8 mouse cellular contexts compared by ENCODE assay signal in the genomic region with DNA sequence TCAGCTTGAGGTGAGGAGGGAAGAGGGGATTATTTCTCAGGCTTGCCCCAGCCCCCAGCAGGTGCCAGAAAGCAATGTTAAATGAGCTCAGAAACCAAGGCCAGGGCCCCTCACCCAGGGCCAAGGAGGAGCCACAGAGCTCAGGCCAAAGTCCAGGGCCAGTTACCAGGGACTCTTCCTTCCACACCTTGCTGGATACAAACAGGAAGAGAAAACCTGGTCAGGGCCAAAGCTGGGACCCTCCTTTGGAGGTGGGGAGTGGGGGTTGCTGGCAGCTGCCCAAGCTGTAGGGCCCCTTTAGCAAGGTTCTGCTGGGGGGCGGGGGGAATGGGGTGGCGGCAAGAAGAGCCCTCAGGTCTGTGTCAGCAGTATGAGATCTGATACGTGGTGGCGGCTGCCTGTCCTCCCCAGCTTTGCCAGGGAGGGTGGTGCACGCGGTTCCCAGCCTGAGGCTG. TPM values are rescaled to one million over a fixed set of nuclear protein-coding genes. Genes with fewer than 3 reads are reported as not detected.
DNase-seq lines count a peak whose midpoint lies in the region; ATAC-seq and TF ChIP-seq lines count a peak whose summit lies in the region.

No protein-coding gene starts in this region.

- H3K36me3 ChIP-seq in heart, embryonic 13.5 days = peaks cover 48% of the 10 kb centered on the region
- H3K36me3 ChIP-seq in kidney, embryonic 15.5 days = peaks cover 38% of the 10 kb centered on the region
- H3K36me3 ChIP-seq in midbrain, postnatal 0 days (ENCODE audit: insufficient read depth, low read length) = peaks cover 21% of the 10 kb centered on the region

- H3K4me3 ChIP-seq in heart, embryonic 13.5 days = peak overlapping the region; percentile 97
- H3K4me3 ChIP-seq in embryonic fibroblast, embryonic 13.5 days (ENCODE audit: insufficient read depth, low read length) = peak overlapping the region; percentile 13
- H3K4me3 ChIP-seq in kidney, embryonic 15.5 days (replicated peaks) = peak overlapping the region; percentile 96
- H3K4me3 ChIP-seq in midbrain, postnatal 0 days (ENCODE audit: low read depth, low read length) = peak overlapping the region; percentile 92

- H3K9me3 ChIP-seq in heart, embryonic 13.5 days = no peaks in the 10 kb centered on the region
- no peaks in the 10 kb centered on the region for H3K9me3 ChIP-seq in kidney, embryonic 15.5 days (replicated peaks)
- no peaks in the 10 kb centered on the region for H3K9me3 ChIP-seq in midbrain, postnatal 0 days (ENCODE audit: low read length)

- 56% methylated on average over 6 of the region's 6 CpGs for WGBS in heart, embryonic 13.5 days
- 35% methylated on average over 6 of the region's 6 CpGs for WGBS in kidney, embryonic 15.5 days
- WGBS in midbrain, postnatal 0 days = 21% methylated on average over 6 of the region's 6 CpGs

- no peak for TF ChIP-seq CTCF in embryonic fibroblast, embryonic 13.5 days (IDR thresholded peaks at IDR 0.05; ENCODE audit: borderline replicate concordance, insufficient read depth, low read length)
- no peak for TF ChIP-seq CTCF in midbrain, postnatal 0 days (IDR thresholded peaks at IDR 0.05)

- intact Hi-C loops in heart, postnatal 14 days (cut with DNase I) = loop anchor here (5.0 kb wide), 1 partner anchor 105 kb away; a partner anchor contains a TSS
- intact Hi-C loops in left cerebral cortex, postnatal 14 days (cut with DNase I) = loop anchor here (2.0 kb wide), 1 partner anchor 45 kb away; no protein-coding TSS in a partner anchor

- TF ChIP-seq POLR2A in embryonic fibroblast, embryonic 13.5 days (IDR thresholded peaks at IDR 0.05; ENCODE audit: low read depth, low read length) = no peak

- no peak for DNase-seq in heart, postnatal 14 days
- DNase-seq in midbrain, postnatal 0 days (ENCODE audit: low spot score) = no peak
- no peak for DNase-seq in left cerebral cortex, postnatal 14 days (ENCODE audit: low spot score in 2 of 2)
- DNase-seq in T-cell, adult 2 months (ENCODE audit: low spot score) = no peak
- DNase-seq in layer of hippocampus, postnatal 14 days (ENCODE audit: low spot score in 2 of 2) = no peak

- peak overlapping the region; percentile 67 for H3K27ac ChIP-seq in heart, embryonic 13.5 days (replicated peaks)
- peak overlapping the region; percentile 31 for H3K27ac ChIP-seq in embryonic fibroblast, embryonic 13.5 days (ENCODE audit: insufficient read depth, low read length)
- H3K27ac ChIP-seq in kidney, embryonic 15.5 days = peak overlapping the region; percentile 97
- H3K27ac ChIP-seq in midbrain, postnatal 0 days (ENCODE audit: low read depth, low read length) = peak overlapping the region; percentile 98

- peak overlapping the region; percentile 98 for H3K9ac ChIP-seq in heart, embryonic 13.5 days
- H3K9ac ChIP-seq in kidney, embryonic 15.5 days = peak overlapping the region; percentile 90
- H3K9ac ChIP-seq in midbrain, postnatal 0 days (replicated peaks; ENCODE audit: low read length, poor library complexity, severe bottlenecking) = peak overlapping the region; percentile 97

- ATAC-seq in heart, embryonic 13.5 days (ENCODE audit: extremely low read depth, insufficient number of reproducible peaks, low FRiP score, low TSS enrichment) = no peak
- no peak for ATAC-seq in kidney, embryonic 15.5 days (replicated peaks; ENCODE audit: low FRiP score)
- no peak for ATAC-seq in midbrain, postnatal 0 days (ENCODE audit: low FRiP score)

- H3K27me3 ChIP-seq in heart, embryonic 13.5 days (replicated peaks) = no peaks in the 10 kb centered on the region
- no peaks in the 10 kb centered on the region for H3K27me3 ChIP-seq in kidney, embryonic 15.5 days
- no peaks in the 10 kb centered on the region for H3K27me3 ChIP-seq in midbrain, postnatal 0 days (ENCODE audit: insufficient read depth, low read length)

- peaks cover 58% of the 10 kb centered on the region for H3K4me1 ChIP-seq in heart, embryonic 13.5 days
- H3K4me1 ChIP-seq in embryonic fibroblast, embryonic 13.5 days (ENCODE audit: control insufficient read depth, insufficient read depth, low read length) = peaks cover 11% of the 10 kb centered on the region; the same call in 1 of the 2 replicates
- peaks cover 60% of the 10 kb centered on the region for H3K4me1 ChIP-seq in kidney, embryonic 15.5 days
- H3K4me1 ChIP-seq in midbrain, postnatal 0 days (ENCODE audit: insufficient read depth, low read length) = peaks cover 9% of the 10 kb centered on the region; the same call in 1 of the 2 replicates

- H3K4me2 ChIP-seq in heart, embryonic 13.5 days = peak overlapping the region; percentile 98
- peak overlapping the region; percentile 86 for H3K4me2 ChIP-seq in kidney, embryonic 15.5 days
- peak overlapping the region; percentile 95 for H3K4me2 ChIP-seq in midbrain, postnatal 0 days (ENCODE audit: low read depth, low read length, poor library complexity, severe bottlenecking)

RNA-seq across cellular contexts. Expression of a gene that starts 2.0 kb away (rescaled TPM):
- 85.5 and 101 TPM in 2 replicates for polyA plus RNA-seq in heart, embryonic 13.5 days (2015; fragmentation: Nextera tagmentation; extraction: Ambion mirVana)
- 100 to 1,000 TPM; 228 to 250 TPM for total RNA-seq in heart, postnatal 14 days (2021)
- polyA plus RNA-seq in embryonic fibroblast, embryonic 13.5 days (2011; ENCODE audit: insufficient read length, low read depth, missing spikeins) = 520 and 588 TPM in 2 replicates
- polyA plus RNA-seq in kidney, embryonic 15.5 days (2015; fragmentation: Nextera tagmentation; extraction: Ambion mirVana) = 116 and 124 TPM in 2 replicates
- 1,835 and 1,985 TPM in 2 replicates for total RNA-seq in midbrain, postnatal 0 days (2014; rRNA removed)
- polyA plus RNA-seq in midbrain, postnatal 0 days (2015; fragmentation: Nextera tagmentation; extraction: Ambion mirVana) = 467 and 471 TPM in 2 replicates
- 1,000 to 10,000 TPM; 2,088 to 2,136 TPM for total RNA-seq in left cerebral cortex, postnatal 14 days (2021)
- total RNA-seq in layer of hippocampus, postnatal 14 days (2021) = 1,000 to 10,000 TPM; 2,318 to 2,416 TPM

RNA-seq across cellular contexts. Expression of a gene that starts 15.6 kb away (rescaled TPM):
- polyA plus RNA-seq in heart, embryonic 13.5 days (2015; fragmentation: Nextera tagmentation; extraction: Ambion mirVana) = 0.32 and 0.59 TPM in 2 replicates
- total RNA-seq in heart, postnatal 14 days (2021) = 1 to 10 TPM; 1.4 to 1.6 TPM
- polyA plus RNA-seq in embryonic fibroblast, embryonic 13.5 days (2011; ENCODE audit: insufficient read length, low read depth, missing spikeins) = 1.4 and 1.6 TPM in 2 replicates
- polyA plus RNA-seq in kidney, embryonic 15.5 days (2015; fragmentation: Nextera tagmentation; extraction: Ambion mirVana) = 1.5 and 2.1 TPM in 2 replicates
- 0.11 and 0.14 TPM in 2 replicates for total RNA-seq in midbrain, postnatal 0 days (2014; rRNA removed)
- polyA plus RNA-seq in midbrain, postnatal 0 days (2015; fragmentation: Nextera tagmentation; extraction: Ambion mirVana) = 0.11 TPM in 1 of 2 replicates, not detected in the other
- total RNA-seq in left cerebral cortex, postnatal 14 days (2021) = under 1 TPM in 1 of 2 experiments, not detected in 1; 0.11 TPM
- under 1 TPM in 1 of 2 experiments, not detected in 1; 0.28 TPM for total RNA-seq in layer of hippocampus, postnatal 14 days (2021)

RNA-seq across cellular contexts. Expression of a gene that starts 22.6 kb away (rescaled TPM):
- 4.0 and 4.1 TPM in 2 replicates for polyA plus RNA-seq in heart, embryonic 13.5 days (2015; fragmentation: Nextera tagmentation; extraction: Ambion mirVana)
- total RNA-seq in heart, postnatal 14 days (2021) = 1 to 10 TPM; 3.6 to 4.0 TPM
- 0.73 and 1.3 TPM in 2 replicates for polyA plus RNA-seq in embryonic fibroblast, embryonic 13.5 days (2011; ENCODE audit: insufficient read length, low read depth, missing spikeins)
- polyA plus RNA-seq in kidney, embryonic 15.5 days (2015; fragmentation: Nextera tagmentation; extraction: Ambion mirVana) = 7.7 and 9.2 TPM in 2 replicates
- 155 and 174 TPM in 2 replicates for total RNA-seq in midbrain, postnatal 0 days (2014; rRNA removed)
- polyA plus RNA-seq in midbrain, postnatal 0 days (2015; fragmentation: Nextera tagmentation; extraction: Ambion mirVana) = 180 and 187 TPM in 2 replicates
- 100 to 1,000 TPM; 215 to 249 TPM for total RNA-seq in left cerebral cortex, postnatal 14 days (2021)
- 100 to 1,000 TPM; 240 to 246 TPM for total RNA-seq in layer of hippocampus, postnatal 14 days (2021)

RNA-seq across cellular contexts. Expression of a gene that starts 30.3 kb away (rescaled TPM):
- polyA plus RNA-seq in heart, embryonic 13.5 days (2015; fragmentation: Nextera tagmentation; extraction: Ambion mirVana) = 4.5 and 4.9 TPM in 2 replicates
- total RNA-seq in heart, postnatal 14 days (2021) = under 1 TPM; 0.81 to 0.98 TPM
- polyA plus RNA-seq in embryonic fibroblast, embryonic 13.5 days (2011; ENCODE audit: insufficient read length, low read depth, missing spikeins) = 24.1 and 24.7 TPM in 2 replicates
- 6.8 and 7.8 TPM in 2 replicates for polyA plus RNA-seq in kidney, embryonic 15.5 days (2015; fragmentation: Nextera tagmentation; extraction: Ambion mirVana)
- 1.9 and 5.2 TPM in 2 replicates for total RNA-seq in midbrain, postnatal 0 days (2014; rRNA removed)
- 12.3 and 15.9 TPM in 2 replicates for polyA plus RNA-seq in midbrain, postnatal 0 days (2015; fragmentation: Nextera tagmentation; extraction: Ambion mirVana)
- total RNA-seq in left cerebral cortex, postnatal 14 days (2021) = 1 to 10 TPM; 1.2 to 1.5 TPM
- 1 to 10 TPM; 1.5 to 1.9 TPM for total RNA-seq in layer of hippocampus, postnatal 14 days (2021)

RNA-seq across cellular contexts. Expression of a gene that starts 37.6 kb away (rescaled TPM):
- polyA plus RNA-seq in heart, embryonic 13.5 days (2015; fragmentation: Nextera tagmentation; extraction: Ambion mirVana) = 0.11 and 0.15 TPM in 2 replicates
- not detected for total RNA-seq in heart, postnatal 14 days (2021)
- polyA plus RNA-seq in embryonic fibroblast, embryonic 13.5 days (2011; ENCODE audit: insufficient read length, low read depth, missing spikeins) = not detected in 2 replicates
- 0.58 and 0.90 TPM in 2 replicates for polyA plus RNA-seq in kidney, embryonic 15.5 days (2015; fragmentation: Nextera tagmentation; extraction: Ambion mirVana)
- total RNA-seq in midbrain, postnatal 0 days (2014; rRNA removed) = 41.2 and 54.0 TPM in 2 replicates
- 64.8 and 65.2 TPM in 2 replicates for polyA plus RNA-seq in midbrain, postnatal 0 days (2015; fragmentation: Nextera tagmentation; extraction: Ambion mirVana)
- total RNA-seq in left cerebral cortex, postnatal 14 days (2021) = 10 to 100 TPM; 85.4 to 91.6 TPM
- total RNA-seq in layer of hippocampus, postnatal 14 days (2021) = 10 to 100 TPM; 72.5 to 74.5 TPM

Comparison
In these comparisons a context has a peak if more than half of its experiments do, and no peak if none do; other contexts are left out.
1. H3K27ac ChIP-seq: peak in every context shown above with its lines; median percentile 98 in midbrain, postnatal 0 days; 97 in kidney, embryonic 15.5 days; 67 in heart, embryonic 13.5 days; 31 in embryonic fibroblast, embryonic 13.5 days.
2. H3K4me3 ChIP-seq: peak in every context shown above with its lines; median percentile 97 in heart, embryonic 13.5 days; 96 in kidney, embryonic 15.5 days; 92 in midbrain, postnatal 0 days; 13 in embryonic fibroblast, embryonic 13.5 days.
3. RNA of a gene that starts 22.6 kb away (total RNA-seq): 215 to 249 TPM in left cerebral cortex, postnatal 14 days, 240 to 246 TPM in layer of hippocampus, postnatal 14 days and 155 to 174 TPM in midbrain, postnatal 0 days; 3.6 to 4.0 TPM in heart, postnatal 14 days; every median in the first group is over 10 times any median in the second.
4. Peak in every context shown above with its lines, with median percentiles within 50 percentile points of each other: H3K4me2 ChIP-seq and H3K9ac ChIP-seq.